Mouse (Mus musculus): ENCODE results near the gene Vsig10. TPM values are rescaled to one million over a fixed set of nuclear protein-coding genes. Genes with fewer than 3 reads are reported as not detected.

Gene Vsig10
- total RNA-seq, 2 experiments from 2014 or later = 11.1 to 12.9 TPM

GRCm38 (mm10) chr5:117347011-117347410, 28.1 kb downstream of the Vsig10 start:
- no peak for DNase-seq (ENCODE audit: low spot score)

GRCm38 (mm10) chr5:117347838-117348237, 29.0 kb downstream of the Vsig10 start:
- intact Hi-C loops (cut with DNase I) = no loop called here
- DNase-seq (ENCODE audit: low spot score) = no peak

More at GRCm38 (mm10) chr5:117347011-117347410, 28.1 kb downstream of the Vsig10 start:
- intact Hi-C loops (cut with DNase I) = no loop called here

GRCm38 (mm10) chr5:117348279-117348678, 29.4 kb downstream of the Vsig10 start:
- no peak for DNase-seq (ENCODE audit: low spot score)
- intact Hi-C loops (cut with DNase I) = no loop called here

GRCm38 (mm10) chr5:117354121-117354520, 35.2 kb downstream of the Vsig10 start:
- intact Hi-C loops (cut with DNase I) = no loop called here
- no peak for DNase-seq (ENCODE audit: low spot score)

- no peak for DNase-seq (ENCODE audit: low spot score)
Observed at GRCm38 (mm10) chr5:117355648-117356303, 36.9 kb downstream of the Vsig10 start.

GRCm38 (mm10) chr5:117356365-117357128, 37.7 kb downstream of the Vsig10 start:
- intact Hi-C loops (cut with DNase I) = loop anchor here (2.0 kb wide), 1 partner anchor 38 kb away; the partner anchor contains the start of gene Vsig10
- peak; percentile 53 for DNase-seq (ENCODE audit: low spot score)

More at GRCm38 (mm10) chr5:117355648-117356303, 36.9 kb downstream of the Vsig10 start:
- intact Hi-C loops (cut with DNase I) = loop anchor here (2.0 kb wide), 1 partner anchor 37 kb away; the partner anchor contains the start of gene Vsig10

GRCm38 (mm10) chr5:117357129-117357477, 38.2 kb downstream of the Vsig10 start, which contains the start of gene Wsb2:
Gene Wsb2 (plus strand): TSS chr5:117357304.
- intact Hi-C loops (cut with DNase I) = loop anchor here (2.0 kb wide), 1 partner anchor 38 kb away; the partner anchor contains the start of gene Vsig10
- DNase-seq (ENCODE audit: low spot score) = peak; percentile 77

GRCm38 (mm10) chr5:117357478-117358247, 38.8 kb downstream of the Vsig10 start:
- intact Hi-C loops (cut with DNase I) = loop anchor here (2.0 kb wide), 1 partner anchor 39 kb away; the partner anchor contains the start of gene Vsig10
- DNase-seq (ENCODE audit: low spot score) = peak; percentile 49

- no peak for DNase-seq (ENCODE audit: low spot score)
- intact Hi-C loops (cut with DNase I) = no loop called here
Observed at GRCm38 (mm10) chr5:117358248-117358630, 39.4 kb downstream of the Vsig10 start.

- intact Hi-C loops (cut with DNase I) = no loop called here
- no peak for DNase-seq (ENCODE audit: low spot score)
Observed at GRCm38 (mm10) chr5:117358725-117359124, 39.8 kb downstream of the Vsig10 start.

- no peak for DNase-seq (ENCODE audit: low spot score)
- intact Hi-C loops (cut with DNase I) = no loop called here
Observed at GRCm38 (mm10) chr5:117359497-117360227, 40.8 kb downstream of the Vsig10 start.

GRCm38 (mm10) chr5:117360228-117360515, 41.3 kb downstream of the Vsig10 start:
- intact Hi-C loops (cut with DNase I) = no loop called here
- DNase-seq (ENCODE audit: low spot score) = no peak

GRCm38 (mm10) chr5:117360631-117361541, 42.0 kb downstream of the Vsig10 start:
- intact Hi-C loops (cut with DNase I) = no loop called here
- no peak for DNase-seq (ENCODE audit: low spot score)

GRCm38 (mm10) chr5:117361590-117361989, 42.7 kb downstream of the Vsig10 start:
- no peak for DNase-seq (ENCODE audit: low spot score)
- intact Hi-C loops (cut with DNase I) = no loop called here

- no peak for DNase-seq (ENCODE audit: low spot score)
- intact Hi-C loops (cut with DNase I) = no loop called here
Observed at GRCm38 (mm10) chr5:117363066-117363782, 44.3 kb downstream of the Vsig10 start.

GRCm38 (mm10) chr5:117364821-117365220, 45.9 kb downstream of the Vsig10 start:
- intact Hi-C loops (cut with DNase I) = no loop called here

GRCm38 (mm10) chr5:117365904-117366561, 47.1 kb downstream of the Vsig10 start:
- intact Hi-C loops (cut with DNase I) = no loop called here
- DNase-seq (ENCODE audit: low spot score) = no peak

More at GRCm38 (mm10) chr5:117364821-117365220, 45.9 kb downstream of the Vsig10 start:
- DNase-seq (ENCODE audit: low spot score) = no peak

GRCm38 (mm10) chr5:117367206-117367605, 48.3 kb downstream of the Vsig10 start:
- no peak for DNase-seq (ENCODE audit: low spot score)
- intact Hi-C loops (cut with DNase I) = no loop called here

Measured in heart, postnatal 25 days (tissue).